Mouse (Mus musculus): ENCODE data around the gene Banf2. TPM values are rescaled to one million over a fixed set of nuclear protein-coding genes. Genes with fewer than 3 reads are reported as not detected.

Banf2 gene
- polyA plus RNA-seq (2015; fragmentation: Nextera tagmentation; extraction: Ambion mirVana) = not detected in 2 replicates

DNA sequence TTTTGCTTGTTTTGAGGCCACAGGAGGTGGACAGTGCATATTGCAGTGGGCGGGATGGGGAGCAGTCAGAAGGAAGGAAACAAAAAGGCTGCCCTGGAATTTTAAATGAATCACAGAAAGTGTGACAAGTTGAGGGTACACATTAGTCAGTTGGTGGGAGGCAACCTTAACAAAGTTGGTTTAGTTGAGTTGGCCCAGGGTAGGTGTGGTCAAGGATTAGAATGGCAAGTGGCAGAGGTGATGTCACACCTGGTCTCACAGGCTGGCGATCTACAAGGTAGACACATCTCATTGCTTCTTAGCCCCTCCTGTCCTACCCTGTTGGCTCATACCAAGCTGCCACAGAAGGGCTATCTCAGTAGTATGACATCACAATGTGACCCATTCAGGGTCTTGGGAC is at the start of gene Banf2:
Gene Banf2, plus strand, starts transcription at position 396 of the 400 bp plus-strand sequence.
- no peaks in the 10 kb centered on the region for H3K27me3 ChIP-seq
- H3K4me1 ChIP-seq = no peaks in the 10 kb centered on the region
- H3K9ac ChIP-seq = no peak within 1 kb of the TSS
- 91% methylated on average over 2 of the region's 2 CpGs for WGBS
- H3K27ac ChIP-seq = no peak within 1 kb of the TSS
- H3K4me2 ChIP-seq = no peak within 1 kb of the TSS
- H3K36me3 ChIP-seq (ENCODE audit: poor library complexity, severe bottlenecking) = no peaks in the 10 kb centered on the region
- ATAC-seq = no peak
- H3K4me3 ChIP-seq = no peak within 1 kb of the TSS
- no peaks in the 10 kb centered on the region for H3K9me3 ChIP-seq (replicated peaks)

GRCm38 (mm10) chr2:143983482-143983881 is 49.4 kb upstream of the Banf2 start:
- Histone ChIP-seq H3K9ac (no peak overlapping the region), H3K27me3 (no peaks in the 10 kb centered on the region), H3K27ac (no peak overlapping the region), H3K4me1 (no peaks in the 10 kb centered on the region), H3K4me2 (no peak overlapping the region), H3K4me3 (no peak overlapping the region), H3K36me3 (ENCODE audit: poor library complexity, severe bottlenecking) (no peaks in the 10 kb centered on the region; the same call in 1 of the 2 replicates), H3K9me3 (replicated peaks) (no peaks in the 10 kb centered on the region)
- whole genome bisulfite sequencing = 85% methylated on average over 2 of the region's 2 CpGs
- no peak for ATAC-seq

GRCm38 (mm10) chr2:143987485-143987884 is 45.4 kb upstream of the Banf2 start:
- no peaks in the 10 kb centered on the region for H3K27me3 ChIP-seq
- H3K4me2 ChIP-seq = no peak overlapping the region
- no peak overlapping the region for H3K4me3 ChIP-seq
- no peaks in the 10 kb centered on the region; the same call in 1 of the 2 replicates for H3K36me3 ChIP-seq (ENCODE audit: poor library complexity, severe bottlenecking)
- no peak for ATAC-seq
- H3K4me1 ChIP-seq = peaks cover 7% of the 10 kb centered on the region
- H3K9ac ChIP-seq = no peak overlapping the region
- H3K27ac ChIP-seq = no peak overlapping the region
- WGBS = 83% methylated on average over 2 of the region's 2 CpGs
- H3K9me3 ChIP-seq (replicated peaks) = no peaks in the 10 kb centered on the region

GRCm38 (mm10) chr2:143988016-143988415 is 44.8 kb upstream of the Banf2 start:
- Histone ChIP-seq H3K27ac (no peak overlapping the region), H3K27me3 (no peaks in the 10 kb centered on the region), H3K9me3 (replicated peaks) (no peaks in the 10 kb centered on the region), H3K36me3 (ENCODE audit: poor library complexity, severe bottlenecking) (no peaks in the 10 kb centered on the region; the same call in 1 of the 2 replicates), H3K9ac (no peak overlapping the region), H3K4me2 (no peak overlapping the region), H3K4me1 (peaks cover 7% of the 10 kb centered on the region), H3K4me3 (no peak overlapping the region)
- no peak for ATAC-seq
- WGBS = 93% methylated on average over 3 of the region's 3 CpGs

DNA sequence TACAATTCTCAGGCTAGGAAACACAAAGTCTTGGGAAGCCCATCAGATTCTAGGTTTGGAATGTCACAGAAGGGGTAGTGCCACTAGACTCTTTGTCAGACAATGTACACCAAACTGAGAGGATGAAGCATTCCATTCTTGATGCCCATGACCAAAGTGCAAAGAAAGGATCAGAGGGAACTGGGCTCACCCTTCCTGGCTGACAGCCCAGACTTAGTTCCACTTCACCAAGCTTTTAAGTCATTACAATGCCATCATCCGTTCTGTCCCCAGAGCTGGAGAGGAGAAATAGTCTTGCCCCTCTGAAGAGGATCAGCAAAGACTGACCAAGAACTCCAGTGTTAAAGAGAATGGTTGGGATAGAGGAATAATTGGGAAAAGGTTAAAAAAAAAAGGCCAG is 41.9 kb upstream of the Banf2 start:
- no peak overlapping the region for H3K4me2 ChIP-seq
- H3K4me3 ChIP-seq = no peak overlapping the region
- no peak overlapping the region for H3K9ac ChIP-seq
- ATAC-seq = no peak
- peaks cover 7% of the 10 kb centered on the region for H3K4me1 ChIP-seq
- 10% methylated on average over 1 of the region's 1 CpGs for WGBS
- H3K27ac ChIP-seq = no peak overlapping the region
- no peaks in the 10 kb centered on the region for H3K27me3 ChIP-seq
- no peaks in the 10 kb centered on the region for H3K36me3 ChIP-seq (ENCODE audit: poor library complexity, severe bottlenecking)
- no peaks in the 10 kb centered on the region for H3K9me3 ChIP-seq (replicated peaks)

DNA sequence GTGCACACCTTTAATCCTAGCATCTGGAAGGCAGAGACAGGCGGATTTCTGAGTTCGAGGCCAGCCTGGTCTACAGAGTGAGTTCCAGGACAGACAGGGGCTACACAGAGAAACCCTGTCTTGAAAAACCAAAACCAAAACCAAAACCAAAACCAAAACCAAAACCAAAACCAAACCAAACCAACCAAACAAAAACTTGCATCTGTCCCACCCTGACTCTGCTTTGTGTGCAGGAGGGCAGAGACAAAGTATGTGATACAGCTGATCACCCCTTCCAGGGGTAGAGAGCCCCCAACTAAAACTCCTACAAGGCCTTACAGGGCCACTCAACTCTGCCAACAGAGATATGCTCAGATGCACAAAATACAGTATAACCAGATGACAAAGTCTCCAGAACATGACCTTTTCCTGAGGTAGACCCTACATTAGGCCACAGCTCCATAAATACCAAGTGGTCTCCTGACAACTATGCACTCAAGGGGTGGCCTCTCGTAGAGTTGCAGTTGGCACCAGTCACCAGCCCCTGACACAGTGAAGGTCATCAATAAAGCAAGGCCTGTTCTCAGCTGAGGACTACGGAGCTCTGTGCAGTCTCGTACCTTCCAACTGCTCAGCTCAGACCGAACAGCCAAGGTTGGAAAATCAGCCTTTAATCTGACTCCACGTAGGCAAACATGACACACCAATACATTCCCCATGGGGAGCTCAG is 40.7 kb upstream of the Banf2 start:
- Histone ChIP-seq H3K4me3 (no peak overlapping the region), H3K36me3 (ENCODE audit: poor library complexity, severe bottlenecking) (no peaks in the 10 kb centered on the region), H3K9ac (no peak overlapping the region), H3K27ac (no peak overlapping the region), H3K4me2 (no peak overlapping the region), H3K9me3 (replicated peaks) (no peaks in the 10 kb centered on the region), H3K27me3 (no peaks in the 10 kb centered on the region), H3K4me1 (peaks cover 7% of the 10 kb centered on the region)
- 91% methylated on average over 7 of the region's 7 CpGs for WGBS
- ATAC-seq = no peak

DNA sequence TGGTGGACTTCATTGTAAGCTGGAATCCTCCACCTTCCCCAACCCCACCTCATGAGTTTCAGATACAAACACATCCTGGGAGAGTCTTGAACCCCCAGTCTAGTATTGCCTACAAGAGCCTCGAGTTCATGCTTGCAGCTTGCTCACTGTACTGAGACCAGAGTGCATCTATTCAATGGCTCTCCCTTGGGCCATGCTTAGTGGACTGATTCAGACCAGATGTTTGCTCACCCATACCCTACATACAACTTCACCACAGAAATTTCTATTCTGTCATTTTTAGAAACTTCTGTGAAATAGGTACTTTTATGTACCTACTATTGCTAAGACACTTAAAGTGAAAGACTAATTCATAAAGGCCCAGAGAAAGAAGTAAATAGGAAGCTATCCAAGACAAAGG is 39.9 kb upstream of the Banf2 start:
- Histone ChIP-seq H3K9ac (no peak overlapping the region), H3K4me1 (peaks cover 7% of the 10 kb centered on the region), H3K4me2 (no peak overlapping the region), H3K4me3 (no peak overlapping the region), H3K36me3 (ENCODE audit: poor library complexity, severe bottlenecking) (no peaks in the 10 kb centered on the region), H3K9me3 (replicated peaks) (no peaks in the 10 kb centered on the region), H3K27me3 (no peaks in the 10 kb centered on the region), H3K27ac (no peak overlapping the region)
- 84% methylated on average over 1 of the region's 1 CpGs for WGBS
- ATAC-seq = no peak

DNA sequence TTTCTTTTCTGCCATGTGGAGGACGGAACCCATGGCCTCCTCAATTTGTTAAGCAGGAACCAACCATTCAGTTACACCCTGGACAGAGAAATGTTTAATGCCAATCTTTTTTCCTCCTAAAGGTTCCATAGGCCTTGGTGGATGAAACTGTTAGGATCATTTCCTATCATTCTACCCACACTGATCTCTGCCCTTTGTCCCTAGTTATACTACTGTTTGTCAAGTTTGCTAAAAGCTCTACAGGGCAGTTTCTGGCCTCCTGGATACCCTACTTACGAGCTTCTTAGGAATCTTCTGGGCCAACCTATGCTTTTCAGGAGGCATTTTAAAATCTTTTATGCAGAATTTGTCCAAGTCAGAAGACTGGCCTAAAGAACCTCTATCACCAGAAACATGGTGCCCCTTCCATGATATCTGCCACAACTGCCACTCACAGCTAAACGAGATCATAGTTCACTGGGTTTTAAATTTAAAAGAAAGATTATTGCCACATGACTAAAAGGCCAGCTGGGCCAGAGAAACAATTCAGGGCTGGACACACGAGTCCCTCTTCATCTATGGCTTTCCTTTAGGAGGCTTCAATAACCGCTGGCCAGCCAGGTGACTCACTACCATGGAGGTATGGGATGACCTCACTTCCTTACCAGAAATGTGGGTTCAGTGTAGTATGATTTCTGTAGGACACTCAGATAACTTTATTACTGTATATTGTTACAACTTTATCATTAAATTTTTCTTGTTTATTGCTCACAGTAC is 30.5 kb upstream of the Banf2 start:
- ATAC-seq = no peak
- Histone ChIP-seq H3K4me1 (peaks cover 8% of the 10 kb centered on the region; the same call in 1 of the 2 replicates), H3K27ac (no peak overlapping the region), H3K4me2 (no peak overlapping the region), H3K4me3 (no peak overlapping the region), H3K9ac (no peak overlapping the region), H3K27me3 (no peaks in the 10 kb centered on the region), H3K36me3 (ENCODE audit: poor library complexity, severe bottlenecking) (no peaks in the 10 kb centered on the region), H3K9me3 (replicated peaks) (no peaks in the 10 kb centered on the region)
- 79% methylated on average over 5 of the region's 5 CpGs for WGBS

DNA sequence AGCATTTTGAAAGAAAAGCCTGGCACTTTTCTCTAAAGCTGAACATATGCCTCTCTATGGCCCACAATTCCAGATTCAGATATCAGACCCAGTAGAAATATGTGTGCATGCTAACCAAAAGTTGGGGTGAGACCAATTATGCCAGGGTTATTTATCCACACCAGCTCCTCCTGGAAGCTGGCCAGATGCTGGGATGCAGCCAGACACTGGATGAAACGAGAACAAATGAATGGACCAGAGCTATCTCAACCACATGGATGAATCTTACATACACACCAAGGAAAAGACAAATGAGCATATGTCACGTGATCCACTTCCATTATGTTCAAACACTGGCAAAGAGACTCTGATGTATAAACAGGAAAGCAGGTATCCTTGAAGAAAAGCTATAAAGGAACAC is 29.3 kb upstream of the Banf2 start:
- H3K27ac ChIP-seq = no peak overlapping the region
- H3K9ac ChIP-seq = no peak overlapping the region
- H3K4me2 ChIP-seq = no peak overlapping the region
- WGBS = 44% methylated on average over 2 of the region's 2 CpGs
- H3K36me3 ChIP-seq (ENCODE audit: poor library complexity, severe bottlenecking) = no peaks in the 10 kb centered on the region
- H3K4me1 ChIP-seq = peaks cover 8% of the 10 kb centered on the region; the same call in 1 of the 2 replicates
- no peak for ATAC-seq
- no peaks in the 10 kb centered on the region for H3K27me3 ChIP-seq
- no peak overlapping the region for H3K4me3 ChIP-seq
- no peaks in the 10 kb centered on the region for H3K9me3 ChIP-seq (replicated peaks)

DNA sequence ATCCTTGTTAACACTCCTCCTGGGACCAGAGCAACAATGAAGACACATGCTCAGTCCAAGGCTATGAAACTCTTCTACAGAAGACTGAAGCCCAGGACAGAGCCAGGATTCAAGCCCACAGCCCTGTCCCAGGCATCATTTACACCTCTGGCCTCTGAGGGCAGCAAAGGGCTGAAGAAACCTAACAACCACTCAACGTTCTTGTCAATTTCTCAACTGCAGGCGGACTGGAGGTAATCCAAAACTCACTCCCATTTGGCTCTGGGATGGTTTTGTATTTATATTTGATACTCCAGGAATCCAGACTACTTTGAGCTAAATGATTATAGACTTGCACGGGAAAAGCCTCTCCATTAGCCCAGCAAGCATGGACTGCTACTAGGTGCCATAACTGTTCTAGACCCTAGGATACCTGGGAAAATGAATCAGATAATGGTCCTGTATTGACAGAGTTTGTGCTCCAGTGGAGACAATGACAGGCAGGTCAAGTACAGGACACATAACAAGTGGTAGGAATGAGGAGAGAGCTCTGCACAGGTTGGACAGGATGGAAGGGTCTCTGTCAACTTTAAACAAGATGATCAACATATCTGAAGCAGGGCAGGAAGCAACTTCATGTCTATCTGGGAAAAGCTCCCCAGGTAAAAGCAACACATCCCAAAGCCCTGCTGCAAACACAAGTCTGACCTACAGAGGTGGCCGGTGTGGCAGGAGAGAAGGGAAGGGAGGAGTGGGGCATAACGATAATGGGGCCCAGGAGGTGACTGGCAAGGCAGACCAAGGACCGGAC is 27.5 kb upstream of the Banf2 start:
- Histone ChIP-seq H3K36me3 (ENCODE audit: poor library complexity, severe bottlenecking) (no peaks in the 10 kb centered on the region), H3K9me3 (replicated peaks) (no peaks in the 10 kb centered on the region), H3K27ac (no peak overlapping the region), H3K4me1 (peaks cover 11% of the 10 kb centered on the region; the same call in 1 of the 2 replicates), H3K27me3 (no peaks in the 10 kb centered on the region), H3K9ac (no peak overlapping the region), H3K4me3 (no peak overlapping the region), H3K4me2 (no peak overlapping the region)
- ATAC-seq = no peak
- WGBS = 85% methylated on average over 6 of the region's 6 CpGs

DNA sequence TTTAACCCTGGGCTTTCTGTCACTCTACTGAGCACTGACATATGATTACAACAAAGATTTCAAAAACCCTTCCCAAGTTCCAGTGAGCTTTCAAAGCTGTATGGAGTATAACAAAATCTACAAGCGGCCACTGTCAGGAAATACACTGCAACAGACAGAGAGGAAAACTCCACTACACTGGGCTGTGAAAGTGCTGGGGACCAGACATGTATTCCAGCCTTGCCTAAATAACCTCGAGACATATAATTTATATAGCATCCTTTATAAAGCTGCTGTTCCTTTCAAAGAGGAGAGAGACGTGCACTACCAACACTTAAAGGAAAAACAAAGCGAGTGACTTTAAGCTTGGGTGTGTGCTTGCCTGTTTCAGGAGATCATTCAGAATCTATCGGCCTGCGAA is 26.2 kb upstream of the Banf2 start:
- Histone ChIP-seq H3K4me2 (no peak overlapping the region), H3K36me3 (ENCODE audit: poor library complexity, severe bottlenecking) (no peaks in the 10 kb centered on the region), H3K4me1 (peaks cover 11% of the 10 kb centered on the region; the same call in 1 of the 2 replicates), H3K9ac (no peak overlapping the region), H3K9me3 (replicated peaks) (no peaks in the 10 kb centered on the region), H3K4me3 (no peak overlapping the region), H3K27me3 (no peaks in the 10 kb centered on the region), H3K27ac (no peak overlapping the region)
- WGBS = 93% methylated on average over 6 of the region's 6 CpGs
- ATAC-seq = no peak

GRCm38 (mm10) chr2:144007211-144007610 is 25.6 kb upstream of the Banf2 start:
- Histone ChIP-seq H3K9ac (no peak overlapping the region), H3K4me1 (peaks cover 11% of the 10 kb centered on the region; the same call in 1 of the 2 replicates), H3K36me3 (ENCODE audit: poor library complexity, severe bottlenecking) (no peaks in the 10 kb centered on the region), H3K4me2 (no peak overlapping the region), H3K9me3 (replicated peaks) (no peaks in the 10 kb centered on the region), H3K27me3 (no peaks in the 10 kb centered on the region), H3K4me3 (no peak overlapping the region), H3K27ac (no peak overlapping the region)
- no peak for ATAC-seq
- WGBS = 95% methylated on average over 4 of the region's 4 CpGs
